Mouse (Mus musculus) cerebellum, adult 2 months (tissue): ENCODE measurements around the gene Kcnj14.

Experiments used
- CTCF ChIP-seq: fragments of 200-500 bp; IDR thresholded peaks from 2 replicates; pipeline ENCODE4 v1.5.1; 2011; ENCODE audit warnings: low read depth, mild to moderate bottlenecking, control low read depth, low read length, moderate library complexity, borderline replicate concordance; ENCODE audit not compliant: insufficient read depth
- POLR2A ChIP-seq: fragments of 200-500 bp; IDR thresholded peaks from 2 replicates; pipeline ENCODE4 v1.6.1; 2011; ENCODE audit warnings: low read length, control low read depth, borderline replicate concordance; ENCODE audit not compliant: insufficient read depth

- TF ChIP-seq CTCF (peak; percentile 30; the same call in 1 of the 2 replicates), POLR2A (peak; percentile 52; the same call in 1 of the 2 replicates)
These were observed 41.0 kb downstream of the Kcnj14 start, which contains the start of gene Lmtk3 for GRCm38 (mm10) chr7:45783511-45784091.
